Mouse (Mus musculus) Muller cell, postnatal 12 days (primary cell): ENCODE measurements at regions not wholly inside any gene's neighbourhood (a gene's known extent, or its start where the extent isn't known, plus 50 kb on each side); places are given as distances from the start of the nearest gene placed in this dataset.

Experiments
- DNase-seq: peaks from one replicate; pipeline ENCODE4 v3.0.0-alpha.2; 2015; ENCODE audit errors: inconsistent ontology term

DNA sequence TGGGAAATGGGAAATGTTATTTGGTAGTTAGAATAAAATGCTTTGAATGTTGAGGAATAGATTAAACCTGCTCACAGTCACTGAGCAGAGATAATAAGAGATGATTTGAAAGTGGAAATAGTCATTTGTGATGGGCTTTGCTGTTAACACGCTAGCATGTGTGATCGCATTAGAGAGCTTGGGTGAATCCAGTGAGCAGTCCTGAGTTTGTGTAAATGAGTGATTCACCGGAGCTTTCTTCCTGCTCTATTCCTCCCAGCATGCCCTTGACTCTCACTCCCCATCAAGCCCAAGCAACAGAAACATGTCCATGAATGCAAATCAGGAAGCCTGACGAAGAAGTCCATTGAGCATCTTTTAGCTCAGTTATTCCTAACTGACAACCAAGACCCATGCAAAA lies 541.9 kb upstream of the Lrrc4c start:
- peak; percentile 12 for DNase-seq
